Mouse (Mus musculus) heart, adult 2 months (tissue): ENCODE measurements around the gene Abcd3. TPM values are rescaled to one million over a fixed set of nuclear protein-coding genes. Genes with fewer than 3 reads are reported as not detected.

Source experiments
- DNase-seq, 2 experiments: peaks; one replicate each; pipeline ENCODE4 v3.0.0; 2021
- H3K27ac ChIP-seq: fragments of 200-600 bp; 2 replicates; pipeline ENCODE4 v1.8.1; 2022
- H3K27me3 ChIP-seq: fragments of 200-500 bp; 2 replicates; pipeline ENCODE4 v1.6.1; 2012; ENCODE audit warnings: mild to moderate bottlenecking, low read length, inconsistent platforms, mixed read lengths; ENCODE audit not compliant: control insufficient read depth, insufficient read depth
- H3K36me3 ChIP-seq: fragments of 200-500 bp; 2 replicates; pipeline ENCODE4 v1.6.1; 2012; ENCODE audit warnings: low read length, inconsistent platforms; ENCODE audit not compliant: control insufficient read depth, insufficient read depth
- H3K4me1 ChIP-seq: fragments of 200-500 bp; 2 replicates; pipeline ENCODE4 v1.6.1; 2011; ENCODE audit warnings: low read length; ENCODE audit not compliant: control insufficient read depth, insufficient read depth
- H3K4me3 ChIP-seq: fragments of 200-600 bp; 2 replicates; pipeline ENCODE4 v1.8.1; 2022
- H3K79me2 ChIP-seq: fragments of 200-500 bp; replicated peaks from 2 replicates; pipeline ENCODE4 v1.6.1; 2012; ENCODE audit warnings: mild to moderate bottlenecking, inconsistent platforms, low read length, moderate library complexity, mixed read lengths; ENCODE audit not compliant: control insufficient read depth, insufficient read depth
- H3K9ac ChIP-seq: fragments of 200-500 bp; 2 replicates; pipeline ENCODE4 v1.6.1; 2012; ENCODE audit warnings: low read depth, mild to moderate bottlenecking, control low read depth, inconsistent platforms, low read length, mixed read lengths
- CTCF ChIP-seq: fragments of 200-600 bp; IDR thresholded peaks from 2 replicates; pipeline ENCODE4 v1.8.1; 2022; ENCODE audit warnings: antibody characterized with exemption, mild to moderate bottlenecking, moderate library complexity
- EP300 ChIP-seq: fragments of 200-500 bp; IDR thresholded peaks from 2 replicates; pipeline ENCODE4 v1.6.1; 2011; ENCODE audit warnings: low read depth, low read length, control low read depth; ENCODE audit not compliant: insufficient read depth
- POLR2A ChIP-seq: fragments of 200-500 bp; IDR thresholded peaks from 2 replicates; pipeline ENCODE4 v1.6.1; 2011; ENCODE audit warnings: mild to moderate bottlenecking, low read depth, low read length, control low read depth; ENCODE audit not compliant: insufficient read depth
- WGBS: fragments of 180-500 bp; shearing (Covaris S2); methylation state at CpG from one replicate; pipeline ENCODE4 v1.1.7; 2018; 5-methylcytosine and 5-hydroxymethylcytosine counted together
- intact Hi-C: fragments of 180-260 bp; cut with DNase I; formaldehyde crosslinking; loops from one replicate; pipeline ENCODE4 v1.15.1; 2025
- polyA plus RNA-seq: library from polyadenylated mRNA; depleted of rRNA; stranded (reverse); fragments of >200 nt; gene quantifications from 2 replicates; pipeline ENCODE4 v1.2.3, GENCODE M21; 2012
- total RNA-seq, 2 experiments: library from RNA; stranded (reverse); gene quantifications; 2 replicates each; pipeline ENCODE4 v1.2.3; 2021

Abcd3 gene
- total and polyA plus RNA-seq, 3 experiments: 19.5 to 78.9 (median 73.6) TPM

- Histone ChIP-seq H3K27me3 (no peaks in the 10 kb centered on the region), H3K4me1 (no peaks in the 10 kb centered on the region), H3K79me2 (no peaks in the 10 kb centered on the region), H3K36me3 (no peaks in the 10 kb centered on the region), H3K4me3 (no peak overlapping the region), H3K9ac (no peak overlapping the region), H3K27ac (no peak overlapping the region)
- no peak for DNase-seq
- TF ChIP-seq EP300 (no peak), CTCF (no peak), POLR2A (no peak)
- intact Hi-C loops: no loop called here
- 63% methylated on average over 7 of the region's 7 CpGs for WGBS
These were observed 27.3 kb upstream of the Abcd3 start for GRCm38 (mm10) chr3:121842306-121842860.

GRCm38 (mm10) chr3:121841412-121842014 is 26.4 kb upstream of the Abcd3 start:
- Histone ChIP-seq H3K36me3 (no peaks in the 10 kb centered on the region), H3K27me3 (no peaks in the 10 kb centered on the region), H3K79me2 (no peaks in the 10 kb centered on the region), H3K4me3 (no peak overlapping the region), H3K9ac (no peak overlapping the region), H3K27ac (no peak overlapping the region), H3K4me1 (no peaks in the 10 kb centered on the region)
- intact Hi-C loops: no loop called here
- 61% methylated on average over 9 of the region's 9 CpGs for WGBS
- TF ChIP-seq EP300: no peak
- no peak for TF ChIP-seq POLR2A
- no peak for TF ChIP-seq CTCF
- no peak for DNase-seq

- Histone ChIP-seq H3K36me3 (no peaks in the 10 kb centered on the region), H3K79me2 (no peaks in the 10 kb centered on the region), H3K27ac (no peak overlapping the region), H3K27me3 (no peaks in the 10 kb centered on the region), H3K4me1 (no peaks in the 10 kb centered on the region), H3K4me3 (no peak overlapping the region), H3K9ac (no peak overlapping the region)
- TF ChIP-seq CTCF: no peak
- TF ChIP-seq POLR2A: no peak
- TF ChIP-seq EP300: no peak
- WGBS: 76% methylated on average over 8 of the region's 8 CpGs
- intact Hi-C loops: no loop called here
- DNase-seq: no peak
These were observed 25.2 kb upstream of the Abcd3 start for GRCm38 (mm10) chr3:121840351-121840750.

- Histone ChIP-seq H3K4me1 (no peaks in the 10 kb centered on the region), H3K79me2 (no peaks in the 10 kb centered on the region), H3K4me3 (no peak overlapping the region), H3K9ac (no peak overlapping the region), H3K36me3 (no peaks in the 10 kb centered on the region), H3K27me3 (no peaks in the 10 kb centered on the region), H3K27ac (no peak overlapping the region)
- DNase-seq: no peak
- WGBS: 78% methylated on average over 2 of the region's 2 CpGs
- intact Hi-C loops: no loop called here
- no peak for TF ChIP-seq CTCF
- no peak for TF ChIP-seq POLR2A
- no peak for TF ChIP-seq EP300
These were observed 19.6 kb upstream of the Abcd3 start for GRCm38 (mm10) chr3:121834732-121835131.

GRCm38 (mm10) chr3:121834250-121834649 is 19.1 kb upstream of the Abcd3 start:
- no peaks in the 10 kb centered on the region for H3K36me3 ChIP-seq
- no peaks in the 10 kb centered on the region for H3K79me2 ChIP-seq
- TF ChIP-seq POLR2A (no peak), EP300 (no peak)
- H3K4me3 ChIP-seq: no peak overlapping the region
- no peaks in the 10 kb centered on the region for H3K27me3 ChIP-seq
- 82% methylated on average over 4 of the region's 4 CpGs for WGBS
- DNase-seq: no peak
- intact Hi-C loops: no loop called here
- H3K9ac ChIP-seq: no peak overlapping the region
- H3K4me1 ChIP-seq: no peaks in the 10 kb centered on the region
- no peak overlapping the region for H3K27ac ChIP-seq

GRCm38 (mm10) chr3:121825092-121825491 is 10.0 kb upstream of the Abcd3 start:
- Histone ChIP-seq H3K27me3 (no peaks in the 10 kb centered on the region), H3K27ac (no peak overlapping the region), H3K79me2 (no peaks in the 10 kb centered on the region), H3K4me3 (no peak overlapping the region), H3K4me1 (no peaks in the 10 kb centered on the region), H3K9ac (no peak overlapping the region), H3K36me3 (no peaks in the 10 kb centered on the region)
- intact Hi-C loops: no loop called here
- no peak for TF ChIP-seq EP300
- TF ChIP-seq POLR2A: no peak
- no peak for TF ChIP-seq CTCF
- 89% methylated on average over 1 of the region's 1 CpGs for WGBS
- no peak for DNase-seq
